In genomic region chr5:36007649-36008048, GRCm38 (mm10) we compare ENCODE assay signal across 10 mouse cellular contexts.
DNase-seq lines count a peak whose midpoint lies in the region; ATAC-seq and TF ChIP-seq lines count a peak whose summit lies in the region.
"Had no signal": no experiment of that assay in that cellular context is flagged by ENCODE, and none has a peak within 500 bp of the region (broad histone marks: within the 10 kb centered on the region; RNA-seq: fewer than 3 reads in every experiment).

No protein-coding gene starts in this region.

- no peak for TF ChIP-seq POLR2A in brain, embryonic 14.5 days (IDR thresholded peaks at IDR 0.05; ENCODE audit: borderline replicate concordance, extremely low read depth, insufficient read depth, insufficient read length, poor library complexity, severe bottlenecking)

- no peak for TF ChIP-seq CTCF in brain, embryonic 14.5 days (IDR thresholded peaks at IDR 0.05; ENCODE audit: borderline replicate concordance, extremely low read depth, insufficient read depth, insufficient read length)

- DNase-seq in heart, adult 8-10 months (ENCODE audit: low spot score), result peak; percentile 13
- no peak for DNase-seq in heart, embryonic 10.5 days (ENCODE audit: low spot score)
- DNase-seq in brain, embryonic 14.5 days (ENCODE audit: low read depth), result peak; percentile 81
- DNase-seq in layer of hippocampus, postnatal 14 days (ENCODE audit: low spot score in 2 of 2), result peak; percentile 27 to 30
- no peak for DNase-seq in adrenal gland, postnatal 25 days
- DNase-seq in natural killer cell, adult 2 months (ENCODE audit: low spot score in 2 of 2), result no peak
- no peak for DNase-seq in kidney, postnatal 4 days
- DNase-seq: lung, postnatal 14 days had no signal

- peak; percentile 75 for ATAC-seq in forebrain, embryonic 16.5 days

- H3K27me3 ChIP-seq in heart, embryonic 10.5 days (ENCODE audit: insufficient read depth, poor library complexity, severe bottlenecking), result no peaks in the 10 kb centered on the region
- H3K27me3 ChIP-seq in forebrain, embryonic 16.5 days (replicated peaks; ENCODE audit: control insufficient read depth, insufficient read depth, low read length), result no peaks in the 10 kb centered on the region
- H3K27me3 ChIP-seq: limb, embryonic 13.5 days had no signal

- H3K9ac ChIP-seq in forebrain, embryonic 16.5 days (replicated peaks; ENCODE audit: low read depth, low read length), result no peak overlapping the region
- H3K9ac ChIP-seq: limb, embryonic 13.5 days had no signal

- H3K4me2 ChIP-seq in forebrain, embryonic 16.5 days (ENCODE audit: low read length), result no peak overlapping the region
- H3K4me2 ChIP-seq: limb, embryonic 13.5 days had no signal

- no peaks in the 10 kb centered on the region for H3K9me3 ChIP-seq in heart, embryonic 10.5 days
- H3K9me3 ChIP-seq in forebrain, embryonic 16.5 days (ENCODE audit: control insufficient read depth, low read length), result no peaks in the 10 kb centered on the region
- H3K9me3 ChIP-seq: limb, embryonic 13.5 days had no signal

- H3K36me3 ChIP-seq in heart, embryonic 10.5 days, result peaks cover 8% of the 10 kb centered on the region; the same call in 1 of the 2 replicates
- no peaks in the 10 kb centered on the region for H3K36me3 ChIP-seq in forebrain, embryonic 16.5 days (ENCODE audit: control insufficient read depth, insufficient read depth)

- 91% methylated on average over 10 of the region's 10 CpGs for WGBS in heart, embryonic 10.5 days
- 42% methylated on average over 10 of the region's 10 CpGs for WGBS in forebrain, embryonic 16.5 days

- H3K4me1 ChIP-seq in heart, embryonic 10.5 days, result peaks cover 7% of the 10 kb centered on the region; the same call in 1 of the 2 replicates
- peaks cover 12% of the 10 kb centered on the region for H3K4me1 ChIP-seq in forebrain, embryonic 16.5 days (replicated peaks; ENCODE audit: control insufficient read depth, insufficient read depth, low read length)
- H3K4me1 ChIP-seq: limb, embryonic 13.5 days had no signal

- no peak overlapping the region for H3K4me3 ChIP-seq in heart, embryonic 10.5 days
- no peak overlapping the region for H3K4me3 ChIP-seq in forebrain, embryonic 16.5 days (replicated peaks; ENCODE audit: low read length)
- H3K4me3 ChIP-seq: limb, embryonic 13.5 days had no signal

- no peak overlapping the region for H3K27ac ChIP-seq in heart, embryonic 10.5 days
- H3K27ac ChIP-seq in forebrain, embryonic 16.5 days (ENCODE audit: low read length), result no peak overlapping the region
- H3K27ac ChIP-seq: limb, embryonic 13.5 days had no signal

Comparison
In these comparisons a context has a peak if more than half of its experiments do, and no peak if none do; other contexts are left out.
1. DNase-seq: peak in heart, adult 8-10 months (single experiment), brain, embryonic 14.5 days (single experiment) and layer of hippocampus, postnatal 14 days (2 of 2); none in heart, embryonic 10.5 days (single experiment), adrenal gland, postnatal 25 days (single experiment), natural killer cell, adult 2 months (0 of 2) and kidney, postnatal 4 days (0 of 2).